Mouse (Mus musculus) liver, embryonic 16.5 days (tissue): Measurements from ENCODE around the gene BC048562. TPM values are rescaled to one million over a fixed set of nuclear protein-coding genes. Genes with fewer than 3 reads are reported as not detected.

Experiments used
- ATAC-seq: fragments of 200-750 bp; cut with Nextera tagmentation; 2 replicates; pipeline ENCODE4 v1.8.0; 2017; ENCODE audit warnings: low read depth, mild to moderate bottlenecking, moderate number of reproducible peaks, moderate library complexity
- H3K27ac ChIP-seq: fragments of 300-500 bp; sonication (generic); 2 replicates; pipeline ENCODE4 v1.5.1; 2014; ENCODE audit warnings: mild to moderate bottlenecking, low read length
- H3K27me3 ChIP-seq: fragments of 300-500 bp; sonication (generic); 2 replicates; pipeline ENCODE4 v1.6.1; 2014; ENCODE audit warnings: low read depth, low read length, mixed read lengths; ENCODE audit not compliant: control insufficient read depth, insufficient read depth
- H3K36me3 ChIP-seq: fragments of 300-500 bp; sonication (generic); 2 replicates; pipeline ENCODE4 v1.6.1; 2014; ENCODE audit warnings: mild to moderate bottlenecking; ENCODE audit not compliant: control insufficient read depth, insufficient read depth
- H3K4me1 ChIP-seq: fragments of 300-500 bp; sonication (generic); 2 replicates; pipeline ENCODE4 v1.6.1; 2014; ENCODE audit warnings: low read depth, low read length, mixed read lengths; ENCODE audit not compliant: control insufficient read depth
- H3K4me2 ChIP-seq: fragments of 300-500 bp; sonication (generic); 2 replicates; pipeline ENCODE4 v1.6.1; 2014; ENCODE audit warnings: low read depth, low read length, mixed read lengths
- H3K4me3 ChIP-seq: fragments of 300-500 bp; sonication (generic); 2 replicates; pipeline ENCODE4 v1.5.1; 2014; ENCODE audit warnings: low read depth, mild to moderate bottlenecking, low read length
- H3K9ac ChIP-seq: fragments of 300-500 bp; sonication (generic); 2 replicates; pipeline ENCODE4 v1.6.1; 2014; ENCODE audit warnings: low read depth, low read length
- H3K9me3 ChIP-seq: fragments of 300-500 bp; sonication (generic); replicated peaks from 2 replicates; pipeline ENCODE4 v1.6.1; 2016; ENCODE audit warnings: low read length; ENCODE audit not compliant: control insufficient read depth
- WGBS: fragments of 180-500 bp; shearing (Covaris S2); extraction: QIAGEN DNeasy Blood & Tissue Kit; methylation state at CpG from one replicate; pipeline ENCODE4 v1.1.7; 2014; ENCODE audit not compliant: insufficient replicate concordance; 5-methylcytosine and 5-hydroxymethylcytosine counted together
- polyA plus RNA-seq: library from polyadenylated mRNA; unstranded; fragments of >200 nt; fragmentation: Nextera tagmentation; extraction: Ambion mirVana; gene quantifications from 2 replicates; pipeline ENCODE4 v1.2.1, GENCODE M21; 2015

BC048562 gene
- polyA plus RNA-seq, 1 experiment from 2014 or later: not detected

- no peak overlapping the region for H3K4me3 ChIP-seq
- no peak for ATAC-seq
- H3K9ac ChIP-seq: no peak overlapping the region
- 63% methylated on average over 4 of the region's 4 CpGs for WGBS
- H3K9me3 ChIP-seq: no peaks in the 10 kb centered on the region
- H3K4me2 ChIP-seq: no peak overlapping the region
- H3K27ac ChIP-seq: no peak overlapping the region
- no peaks in the 10 kb centered on the region for H3K27me3 ChIP-seq
- H3K36me3 ChIP-seq: no peaks in the 10 kb centered on the region
- peaks cover 39% of the 10 kb centered on the region for H3K4me1 ChIP-seq
Observed at GRCm38 (mm10) chr9:108453458-108453857, 17.2 kb downstream of the BC048562 start.

DNA sequence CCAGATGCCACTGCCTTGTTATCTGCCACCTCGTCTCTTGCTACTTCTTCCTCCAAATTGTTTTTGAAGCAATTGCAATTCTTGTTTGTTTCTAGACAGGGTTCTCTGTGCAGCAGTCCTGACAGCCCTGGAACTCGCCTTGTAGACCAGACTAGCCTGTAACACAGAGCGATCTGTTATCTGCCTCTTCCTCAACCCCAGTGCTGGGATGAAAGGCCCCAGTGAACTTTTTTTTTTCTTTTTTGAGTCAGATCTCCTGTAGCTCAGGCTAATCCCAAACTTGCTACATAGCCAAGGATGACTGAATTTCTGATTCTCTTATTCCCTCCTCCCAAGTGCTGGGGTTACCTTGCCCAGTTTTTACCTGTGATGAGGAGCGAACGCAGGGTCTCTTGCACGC is 18.1 kb downstream of the BC048562 start:
- WGBS: 61% methylated on average over 6 of the region's 6 CpGs
- no peaks in the 10 kb centered on the region for H3K27me3 ChIP-seq
- no peaks in the 10 kb centered on the region for H3K36me3 ChIP-seq
- no peaks in the 10 kb centered on the region for H3K9me3 ChIP-seq
- no peak overlapping the region for H3K9ac ChIP-seq
- peaks cover 39% of the 10 kb centered on the region for H3K4me1 ChIP-seq
- ATAC-seq: no peak
- no peak overlapping the region for H3K27ac ChIP-seq
- H3K4me3 ChIP-seq: no peak overlapping the region
- H3K4me2 ChIP-seq: no peak overlapping the region

DNA sequence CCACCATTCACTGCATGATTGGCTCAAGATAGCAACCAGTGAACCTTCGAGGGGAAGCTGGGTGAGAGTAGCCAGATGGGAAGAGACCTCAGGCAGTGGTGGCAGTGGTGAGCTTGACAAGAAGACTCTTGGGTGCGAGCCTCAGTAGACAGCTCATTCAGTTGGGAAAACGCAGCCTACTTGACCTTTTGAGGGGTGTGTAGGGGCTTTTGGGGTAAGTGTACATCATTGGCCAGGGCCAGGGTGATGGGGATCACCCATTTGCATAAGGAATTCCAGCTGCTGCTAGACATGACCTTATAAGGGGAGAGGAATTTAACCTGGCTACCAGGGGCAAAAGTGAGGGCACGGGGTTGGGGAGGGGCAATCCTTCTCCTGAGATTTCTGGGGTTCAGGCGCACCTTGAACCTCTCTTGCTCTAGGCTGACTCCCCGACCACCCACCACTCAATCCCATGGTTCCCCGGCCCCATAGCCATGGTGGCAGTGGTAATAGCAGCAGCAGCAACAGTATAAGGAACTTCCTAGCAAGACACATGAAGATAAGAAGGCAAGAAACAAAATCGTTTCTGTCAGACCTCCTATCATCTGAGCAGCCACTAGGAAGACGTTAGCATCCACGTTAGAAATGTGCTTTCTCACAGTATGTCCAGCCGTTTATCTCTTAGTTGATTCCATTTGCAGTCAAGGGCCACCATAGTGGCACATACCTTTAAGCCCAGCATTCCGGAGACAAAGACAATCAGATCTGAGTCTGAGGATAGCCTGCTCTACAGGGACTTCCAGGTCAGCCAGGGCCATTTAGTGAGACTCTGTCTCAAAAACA is 19.7 kb downstream of the BC048562 start:
- WGBS: 39% methylated on average over 12 of the region's 12 CpGs
- Histone ChIP-seq H3K9ac (no peak overlapping the region), H3K27ac (no peak overlapping the region), H3K4me3 (no peak overlapping the region), H3K36me3 (no peaks in the 10 kb centered on the region), H3K4me2 (no peak overlapping the region), H3K27me3 (no peaks in the 10 kb centered on the region), H3K9me3 (no peaks in the 10 kb centered on the region), H3K4me1 (peaks cover 31% of the 10 kb centered on the region)
- ATAC-seq: no peak

DNA sequence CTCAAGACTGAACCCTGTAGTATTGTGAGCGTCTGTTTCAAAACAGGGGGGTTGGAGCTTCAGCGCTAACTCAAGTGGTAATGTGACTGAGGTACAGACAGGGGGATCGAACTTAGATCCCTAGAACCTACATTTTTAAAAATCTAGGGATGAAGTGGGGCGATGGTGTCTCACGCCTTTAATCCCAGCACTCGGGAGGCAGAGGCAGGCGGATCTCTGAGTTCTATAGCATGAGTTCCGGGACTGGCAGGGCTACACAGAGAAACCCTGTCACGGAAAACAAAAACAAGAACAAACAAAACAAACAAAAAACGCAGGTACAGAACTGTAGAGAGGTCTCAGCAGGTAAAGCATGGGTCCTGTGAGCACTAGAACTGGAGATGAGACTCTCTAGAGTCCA is 20.7 kb downstream of the BC048562 start:
- no peak overlapping the region for H3K9ac ChIP-seq
- no peak overlapping the region for H3K27ac ChIP-seq
- no peak for ATAC-seq
- H3K36me3 ChIP-seq: no peaks in the 10 kb centered on the region
- no peak overlapping the region for H3K4me3 ChIP-seq
- H3K4me2 ChIP-seq: no peak overlapping the region
- peaks cover 30% of the 10 kb centered on the region for H3K4me1 ChIP-seq
- H3K27me3 ChIP-seq: no peaks in the 10 kb centered on the region
- WGBS: 76% methylated on average over 10 of the region's 10 CpGs
- no peaks in the 10 kb centered on the region for H3K9me3 ChIP-seq

GRCm38 (mm10) chr9:108459939-108460318 is 23.6 kb downstream of the BC048562 start:
- Histone ChIP-seq H3K9ac (peak overlapping the region; percentile 85; the same call in 1 of the 2 replicates), H3K4me3 (peak overlapping the region; percentile 89), H3K36me3 (peaks cover 4% of the 10 kb centered on the region), H3K27ac (peak overlapping the region; percentile 88), H3K9me3 (no peaks in the 10 kb centered on the region), H3K4me1 (peaks cover 23% of the 10 kb centered on the region), H3K27me3 (no peaks in the 10 kb centered on the region), H3K4me2 (peak overlapping the region; percentile 85)
- WGBS: 86% methylated on average over 1 of the region's 1 CpGs
- ATAC-seq: no peak

GRCm38 (mm10) chr9:108460319-108461178 is 24.3 kb downstream of the BC048562 start, which contains the start of gene Ccdc71:
TSS of gene Ccdc71 (plus strand) at chr9:108460527.
- H3K9me3 ChIP-seq: no peaks in the 10 kb centered on the region
- peak within 1 kb of the TSS; percentile 85 for H3K4me2 ChIP-seq
- peaks cover 23% of the 10 kb centered on the region for H3K4me1 ChIP-seq
- H3K4me3 ChIP-seq: peak within 1 kb of the TSS; percentile 89
- H3K27ac ChIP-seq: peak within 1 kb of the TSS; percentile 88
- no peaks in the 10 kb centered on the region for H3K27me3 ChIP-seq
- H3K9ac ChIP-seq: peak within 1 kb of the TSS; percentile 85
- ATAC-seq: peak; percentile 89
- under 1% methylated on average over 52 of the region's 52 CpGs for WGBS
- H3K36me3 ChIP-seq: peaks cover 4% of the 10 kb centered on the region

- no peaks in the 10 kb centered on the region for H3K27me3 ChIP-seq
- H3K36me3 ChIP-seq: peaks cover 4% of the 10 kb centered on the region
- no peak for ATAC-seq
- 30% methylated on average over 11 of the region's 11 CpGs for WGBS
- H3K4me2 ChIP-seq: peak within 1 kb of the TSS; percentile 85
- H3K4me1 ChIP-seq: peaks cover 20% of the 10 kb centered on the region
- peak within 1 kb of the TSS; percentile 88 for H3K27ac ChIP-seq
- H3K9me3 ChIP-seq: no peaks in the 10 kb centered on the region
- peak within 1 kb of the TSS; percentile 89 for H3K4me3 ChIP-seq
- H3K9ac ChIP-seq: peak within 1 kb of the TSS; percentile 85
Observed at GRCm38 (mm10) chr9:108461181-108461631, 24.9 kb downstream of the BC048562 start, which contains the start of gene Klhdc8b. TSS of gene Klhdc8b (minus strand) at chr9:108461581.

DNA sequence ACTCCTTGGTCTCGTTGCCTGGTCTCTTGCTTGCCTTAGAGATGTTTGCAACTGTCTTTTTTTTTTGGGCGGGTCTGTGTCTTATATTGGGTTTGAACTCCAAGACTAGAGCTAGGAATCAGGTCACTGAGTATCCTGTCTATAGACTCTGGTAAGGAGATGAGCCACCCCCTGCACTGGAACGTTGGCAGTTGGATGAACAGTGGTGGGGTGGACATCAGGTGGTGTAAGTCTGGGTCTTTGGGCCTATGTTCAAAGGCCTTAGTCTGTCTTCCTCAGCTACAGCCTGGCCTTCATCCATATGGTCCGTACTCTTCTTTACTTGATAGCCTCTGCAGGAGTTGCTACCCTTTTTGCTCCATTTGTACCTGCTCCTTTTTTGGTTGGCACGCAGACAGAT is 25.4 kb downstream of the BC048562 start:
- H3K36me3 ChIP-seq: peaks cover 4% of the 10 kb centered on the region
- peak overlapping the region; percentile 85 for H3K4me2 ChIP-seq
- ATAC-seq: no peak
- no peak overlapping the region for H3K9ac ChIP-seq
- WGBS: 80% methylated on average over 5 of the region's 5 CpGs
- peak overlapping the region; percentile 89 for H3K4me3 ChIP-seq
- H3K9me3 ChIP-seq: no peaks in the 10 kb centered on the region
- no peaks in the 10 kb centered on the region for H3K27me3 ChIP-seq
- peaks cover 17% of the 10 kb centered on the region for H3K4me1 ChIP-seq
- no peak overlapping the region for H3K27ac ChIP-seq
